Mouse (Mus musculus) hindbrain, postnatal 0 days (tissue): ENCODE measurements around the gene Nxph3. TPM values are rescaled to one million over a fixed set of nuclear protein-coding genes. Genes with fewer than 3 reads are reported as not detected.

Experiments used
- ATAC-seq: fragments of 200-750 bp; cut with Nextera tagmentation; 2 replicates; pipeline ENCODE4 v1.8.0; 2017; ENCODE audit warnings: mild to moderate bottlenecking, moderate TSS enrichment, moderate library complexity
- DNase-seq: peaks from one replicate; pipeline ENCODE4 v3.0.0-alpha.2; 2015; ENCODE audit warnings: low spot score
- H3K27ac ChIP-seq: fragments of 300-500 bp; sonication (generic); 2 replicates; pipeline ENCODE4 v1.5.1; 2014; ENCODE audit warnings: mild to moderate bottlenecking
- H3K27me3 ChIP-seq: fragments of 300-500 bp; sonication (generic); 2 replicates; pipeline ENCODE4 v1.6.1; 2014; ENCODE audit warnings: low read length, mixed read lengths; ENCODE audit not compliant: insufficient read depth
- H3K36me3 ChIP-seq: fragments of 300-500 bp; sonication (generic); 2 replicates; pipeline ENCODE4 v1.6.1; 2014; ENCODE audit warnings: low read length, mixed read lengths; ENCODE audit not compliant: insufficient read depth
- H3K4me1 ChIP-seq: fragments of 300-500 bp; sonication (generic); 2 replicates; pipeline ENCODE4 v1.6.1; 2014; ENCODE audit warnings: antibody characterized with exemption, low read length, mixed read lengths; ENCODE audit not compliant: insufficient read depth
- H3K4me2 ChIP-seq: fragments of 300-500 bp; sonication (generic); 2 replicates; pipeline ENCODE4 v1.6.1; 2014; ENCODE audit warnings: low read depth, mild to moderate bottlenecking, low read length, moderate library complexity, mixed read lengths
- H3K4me3 ChIP-seq: fragments of 300-500 bp; sonication (generic); 2 replicates; pipeline ENCODE4 v1.5.1; 2014; ENCODE audit warnings: low read length
- H3K9ac ChIP-seq: fragments of 300-500 bp; sonication (generic); replicated peaks from 2 replicates; pipeline ENCODE4 v1.6.1; 2014; ENCODE audit warnings: mild to moderate bottlenecking, low read length, moderate library complexity, mixed read lengths
- H3K9me3 ChIP-seq: fragments of 300-500 bp; sonication (generic); 2 replicates; pipeline ENCODE4 v1.6.1; 2016; ENCODE audit warnings: low read length, mixed read lengths
- CTCF ChIP-seq: IDR thresholded peaks from 2 replicates; pipeline ENCODE4 v1.5.1; 2016; ENCODE audit warnings: antibody characterized with exemption, control low read depth, low read depth
- WGBS: fragments of 180-500 bp; shearing (Covaris S2); extraction: QIAGEN DNeasy Blood & Tissue Kit; methylation state at CpG from one replicate; pipeline ENCODE4 v1.1.7; 2014; 5-methylcytosine and 5-hydroxymethylcytosine counted together
- polyA plus RNA-seq: library from polyadenylated mRNA; unstranded; fragments of >200 nt; fragmentation: Nextera tagmentation; extraction: Ambion mirVana; gene quantifications from 2 replicates; pipeline ENCODE4 v1.2.1, GENCODE M21; 2015
- total RNA-seq: library from RNA; depleted of rRNA; stranded (reverse); fragments of >200 nt; gene quantifications from 2 replicates; pipeline ENCODE4 v1.2.3, GENCODE M21; 2014; rRNA removed

Nxph3 gene
- total and polyA plus RNA-seq, 2 experiments from 2014 or later = 3.7 to 21.4 TPM

GRCm38 (mm10) chr11:95460872-95461271 lies 53.5 kb downstream of the Nxph3 start:
- Histone ChIP-seq H3K9me3 (no peaks in the 10 kb centered on the region), H3K27ac (no peak overlapping the region), H3K36me3 (no peaks in the 10 kb centered on the region), H3K27me3 (no peaks in the 10 kb centered on the region), H3K4me2 (no peak overlapping the region), H3K4me3 (no peak overlapping the region), H3K4me1 (no peaks in the 10 kb centered on the region), H3K9ac (no peak overlapping the region)
- ATAC-seq = no peak
- no peak for TF ChIP-seq CTCF
- DNase-seq = no peak
- 85% methylated on average over 2 of the region's 2 CpGs for WGBS

Other genes starting within 250 kb of the Nxph3 start
- 64.4 and 69.0 TPM in 2 replicates for gene Kat7, start 204.3 kb downstream of the Nxph3 start, total RNA-seq
- 59.0 and 66.6 TPM in 2 replicates for gene Kat7, start 204.3 kb downstream of the Nxph3 start, polyA plus RNA-seq
- 5.6 and 10.7 TPM in 2 replicates for gene Fam117a, start 177.6 kb downstream of the Nxph3 start, total RNA-seq
- gene Fam117a, start 177.6 kb downstream of the Nxph3 start, polyA plus RNA-seq = 1.9 and 2.8 TPM in 2 replicates
- gene Slc35b1, start 129.9 kb downstream of the Nxph3 start, total RNA-seq = 107 and 109 TPM in 2 replicates
- gene Slc35b1, start 129.9 kb downstream of the Nxph3 start, polyA plus RNA-seq = 158 and 159 TPM in 2 replicates
- gene Spop, start 100.5 kb downstream of the Nxph3 start, total RNA-seq = 49.8 and 51.1 TPM in 2 replicates
- 210 and 212 TPM in 2 replicates for gene Spop, start 100.5 kb downstream of the Nxph3 start, polyA plus RNA-seq
- gene Ngfr, start 73.2 kb upstream of the Nxph3 start, total RNA-seq = 53.2 and 66.9 TPM in 2 replicates
- 25.4 and 31.0 TPM in 2 replicates for gene Ngfr, start 73.2 kb upstream of the Nxph3 start, polyA plus RNA-seq
- gene Phb, start 152.4 kb upstream of the Nxph3 start, total RNA-seq = 143 and 156 TPM in 2 replicates
- gene Phb, start 152.4 kb upstream of the Nxph3 start, polyA plus RNA-seq = 197 and 214 TPM in 2 replicates
- gene Zfp652, start 198.1 kb upstream of the Nxph3 start, total RNA-seq = 23.0 and 28.8 TPM in 2 replicates
- 14.7 and 15.2 TPM in 2 replicates for gene Zfp652, start 198.1 kb upstream of the Nxph3 start, polyA plus RNA-seq
- gene B130006D01Rik, start 209.0 kb upstream of the Nxph3 start, total RNA-seq = 1.8 and 2.0 TPM in 2 replicates
- 0.77 and 0.88 TPM in 2 replicates for gene B130006D01Rik, start 209.0 kb upstream of the Nxph3 start, polyA plus RNA-seq